Mouse (Mus musculus): ENCODE results near the gene Slc35e3. TPM values are rescaled to one million over a fixed set of nuclear protein-coding genes. Genes with fewer than 3 reads are reported as not detected.
A peak's percentile ranks its signal among the peaks of the same experiment; 100 is the strongest.

Gene Slc35e3
- polyA plus RNA-seq, 1 experiment from 2014 or later, result 22.2 TPM

DNA sequence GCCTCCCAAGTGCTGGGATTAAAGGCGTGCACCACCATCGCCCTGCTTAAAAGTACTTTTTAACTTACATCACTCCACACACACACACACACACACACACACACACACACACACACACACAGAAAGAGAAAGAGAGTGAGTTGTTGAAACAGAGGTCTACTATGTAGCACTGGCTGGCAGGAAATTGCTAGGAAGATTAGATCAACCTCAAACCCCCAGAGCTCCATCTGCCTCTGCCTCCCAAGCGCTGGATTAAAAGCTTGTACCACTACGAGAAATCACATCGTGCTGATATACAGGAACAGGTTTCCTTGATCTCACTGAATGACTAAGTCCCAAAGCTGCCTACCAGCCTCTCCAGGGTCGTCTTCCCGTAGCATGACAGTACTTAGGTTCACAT lies 38.5 kb upstream of the Slc35e3 start:
- Histone ChIP-seq H3K4me1 (replicated peaks; ENCODE audit: control insufficient read depth, insufficient read depth, low read length) (no peaks in the 10 kb centered on the region), H3K9ac (ENCODE audit: low read length) (no peak overlapping the region), H3K4me2 (ENCODE audit: low read depth, low read length, severe bottlenecking) (no peak overlapping the region), H3K27me3 (ENCODE audit: control insufficient read depth, insufficient read depth, low read length) (no peaks in the 10 kb centered on the region), H3K9me3 (ENCODE audit: control insufficient read depth, low read length) (no peaks in the 10 kb centered on the region), H3K4me3 (ENCODE audit: low read depth, low read length) (no peak overlapping the region), H3K36me3 (ENCODE audit: control insufficient read depth, insufficient read depth, low read length) (peaks cover 18% of the 10 kb centered on the region), H3K27ac (ENCODE audit: low read depth, low read length) (no peak overlapping the region)
- WGBS, result 95% methylated on average over 7 of the region's 7 CpGs
- DNase-seq (ENCODE audit: low spot score), result peak; percentile 11
- ATAC-seq (replicated peaks; ENCODE audit: low FRiP score), result no peak

DNA sequence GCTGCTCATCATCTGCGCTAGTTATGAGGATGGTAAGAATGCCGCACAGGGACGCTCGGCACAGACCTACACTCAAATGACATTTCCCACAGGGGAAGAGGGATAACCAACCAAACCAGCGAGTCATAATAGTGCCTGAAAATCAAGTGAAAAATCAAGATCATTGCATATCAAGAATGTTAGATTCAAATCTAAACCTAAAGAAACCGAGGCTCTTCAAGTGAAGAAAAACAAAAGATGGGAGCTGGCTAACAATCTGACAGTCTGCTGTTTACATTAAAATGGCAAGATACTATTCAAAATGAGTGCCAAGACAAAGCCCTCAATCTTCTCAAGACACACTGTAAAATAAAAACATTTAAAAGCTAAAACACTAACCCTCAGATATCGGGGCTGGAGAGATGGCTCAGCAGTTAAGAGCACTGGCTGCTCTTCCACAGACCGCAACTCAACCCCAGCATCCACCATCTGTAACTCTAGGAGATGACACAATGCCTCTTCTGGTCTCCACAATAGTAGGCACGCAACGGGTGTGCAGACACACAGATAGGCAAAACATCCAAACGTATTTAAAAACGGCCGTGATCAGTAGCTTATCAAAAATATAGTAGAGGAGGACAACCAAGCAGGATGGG lies 37.7 kb upstream of the Slc35e3 start:
- peak; percentile 32 for DNase-seq (ENCODE audit: low spot score)
- no peak overlapping the region for H3K9ac ChIP-seq (ENCODE audit: low read length)

DNA sequence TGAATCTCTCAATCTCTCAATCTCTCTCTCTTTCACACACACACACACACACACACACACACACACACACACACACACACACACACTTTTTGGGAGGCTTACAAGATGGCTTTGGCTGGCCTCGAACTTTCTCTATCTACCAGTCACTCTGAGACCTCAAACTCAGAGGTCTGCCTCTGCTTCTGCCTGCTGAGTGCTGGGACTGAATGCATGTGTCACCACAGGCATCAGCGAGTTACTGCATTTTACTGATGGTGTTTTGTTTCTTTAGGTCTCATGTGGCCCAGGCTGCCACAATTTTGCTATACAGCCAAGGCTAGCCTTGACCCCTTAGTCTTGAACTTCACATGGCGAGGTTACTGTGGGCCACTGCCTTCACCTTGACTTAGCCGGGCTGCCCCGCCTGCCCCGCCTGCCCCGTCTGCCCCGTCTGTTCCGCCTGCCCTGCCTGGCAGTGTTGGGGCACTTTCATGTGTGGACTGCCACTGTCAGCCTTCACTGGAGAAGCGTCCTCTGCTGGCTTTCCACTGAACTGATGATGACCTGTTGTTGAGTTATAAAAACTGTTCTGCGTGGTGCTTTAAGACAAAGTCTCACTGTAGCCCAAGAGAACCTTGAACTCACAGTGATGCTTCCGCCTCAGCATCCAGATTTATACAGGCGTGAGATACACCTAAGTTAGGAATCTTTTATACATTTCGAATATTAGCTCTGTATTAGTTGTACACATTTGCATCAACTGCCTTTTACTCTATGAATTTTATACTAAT lies 36.5 kb upstream of the Slc35e3 start:
- WGBS, result 94% methylated on average over 14 of the region's 14 CpGs
- DNase-seq (ENCODE audit: low spot score), result peak; percentile 45

More for the DNA sequence above, 37.7 kb upstream of the Slc35e3 start:
- no peaks in the 10 kb centered on the region for H3K27me3 ChIP-seq (ENCODE audit: control insufficient read depth, insufficient read depth, low read length)
- peaks cover 18% of the 10 kb centered on the region for H3K36me3 ChIP-seq (ENCODE audit: control insufficient read depth, insufficient read depth, low read length)
- WGBS, result 96% methylated on average over 13 of the region's 13 CpGs
- no peak overlapping the region for H3K4me3 ChIP-seq (ENCODE audit: low read depth, low read length)
- no peak for ATAC-seq (replicated peaks; ENCODE audit: low FRiP score)
- no peaks in the 10 kb centered on the region for H3K9me3 ChIP-seq (ENCODE audit: control insufficient read depth, low read length)
- H3K4me2 ChIP-seq (ENCODE audit: low read depth, low read length, severe bottlenecking), result no peak overlapping the region
- no peaks in the 10 kb centered on the region for H3K4me1 ChIP-seq (replicated peaks; ENCODE audit: control insufficient read depth, insufficient read depth, low read length)
- H3K27ac ChIP-seq (ENCODE audit: low read depth, low read length), result no peak overlapping the region

DNA sequence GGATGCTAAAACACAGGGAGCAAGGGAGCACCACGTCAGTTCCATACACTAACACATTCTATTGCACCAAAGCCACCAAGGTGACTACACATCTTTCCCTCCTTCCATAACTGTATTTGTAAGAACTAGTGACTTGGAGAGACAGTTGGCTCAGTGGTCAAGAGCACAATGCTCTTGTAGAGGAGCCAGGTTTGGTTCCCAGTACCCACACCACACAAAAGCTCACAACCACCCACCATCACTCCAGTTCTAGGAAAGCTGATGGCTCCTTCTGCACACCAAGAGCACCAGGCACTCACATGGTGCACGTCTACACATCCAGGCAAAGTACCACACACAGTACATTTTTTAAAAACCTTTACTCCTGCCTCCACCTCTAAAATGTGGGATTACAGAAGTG lies 35.9 kb upstream of the Slc35e3 start:
- Histone ChIP-seq H3K9me3 (ENCODE audit: control insufficient read depth, low read length) (no peaks in the 10 kb centered on the region), H3K4me1 (replicated peaks; ENCODE audit: control insufficient read depth, insufficient read depth, low read length) (no peaks in the 10 kb centered on the region), H3K36me3 (ENCODE audit: control insufficient read depth, insufficient read depth, low read length) (peaks cover 18% of the 10 kb centered on the region), H3K4me3 (ENCODE audit: low read depth, low read length) (no peak overlapping the region), H3K4me2 (ENCODE audit: low read depth, low read length, severe bottlenecking) (no peak overlapping the region), H3K27me3 (ENCODE audit: control insufficient read depth, insufficient read depth, low read length) (no peaks in the 10 kb centered on the region), H3K9ac (ENCODE audit: low read length) (no peak overlapping the region), H3K27ac (ENCODE audit: low read depth, low read length) (no peak overlapping the region)
- DNase-seq (ENCODE audit: low spot score), result peak; percentile 25
- 89% methylated on average over 2 of the region's 2 CpGs for WGBS
- no peak for ATAC-seq (replicated peaks; ENCODE audit: low FRiP score)

More for the DNA sequence above, 36.5 kb upstream of the Slc35e3 start:
- Histone ChIP-seq H3K36me3 (ENCODE audit: control insufficient read depth, insufficient read depth, low read length) (peaks cover 18% of the 10 kb centered on the region), H3K9ac (ENCODE audit: low read length) (no peak overlapping the region), H3K4me1 (replicated peaks; ENCODE audit: control insufficient read depth, insufficient read depth, low read length) (no peaks in the 10 kb centered on the region), H3K27ac (ENCODE audit: low read depth, low read length) (no peak overlapping the region), H3K4me3 (ENCODE audit: low read depth, low read length) (no peak overlapping the region), H3K27me3 (ENCODE audit: control insufficient read depth, insufficient read depth, low read length) (no peaks in the 10 kb centered on the region), H3K9me3 (ENCODE audit: control insufficient read depth, low read length) (no peaks in the 10 kb centered on the region), H3K4me2 (ENCODE audit: low read depth, low read length, severe bottlenecking) (no peak overlapping the region)
- no peak for ATAC-seq (replicated peaks; ENCODE audit: low FRiP score)

- no peak for DNase-seq (ENCODE audit: low spot score)
- Histone ChIP-seq H3K9me3 (ENCODE audit: control insufficient read depth, low read length) (no peaks in the 10 kb centered on the region), H3K36me3 (ENCODE audit: control insufficient read depth, insufficient read depth, low read length) (peaks cover 13% of the 10 kb centered on the region; the same call in 1 of the 2 replicates), H3K4me1 (replicated peaks; ENCODE audit: control insufficient read depth, insufficient read depth, low read length) (no peaks in the 10 kb centered on the region), H3K4me3 (ENCODE audit: low read depth, low read length) (no peak overlapping the region), H3K27ac (ENCODE audit: low read depth, low read length) (no peak overlapping the region), H3K4me2 (ENCODE audit: low read depth, low read length, severe bottlenecking) (no peak overlapping the region), H3K9ac (ENCODE audit: low read length) (no peak overlapping the region), H3K27me3 (ENCODE audit: control insufficient read depth, insufficient read depth, low read length) (no peaks in the 10 kb centered on the region)
- ATAC-seq (replicated peaks; ENCODE audit: low FRiP score), result no peak
- 95% methylated on average over 17 of the region's 17 CpGs for WGBS
Measured at GRCm38 (mm10) chr10:117781021-117781725, 35.0 kb upstream of the Slc35e3 start.

DNA sequence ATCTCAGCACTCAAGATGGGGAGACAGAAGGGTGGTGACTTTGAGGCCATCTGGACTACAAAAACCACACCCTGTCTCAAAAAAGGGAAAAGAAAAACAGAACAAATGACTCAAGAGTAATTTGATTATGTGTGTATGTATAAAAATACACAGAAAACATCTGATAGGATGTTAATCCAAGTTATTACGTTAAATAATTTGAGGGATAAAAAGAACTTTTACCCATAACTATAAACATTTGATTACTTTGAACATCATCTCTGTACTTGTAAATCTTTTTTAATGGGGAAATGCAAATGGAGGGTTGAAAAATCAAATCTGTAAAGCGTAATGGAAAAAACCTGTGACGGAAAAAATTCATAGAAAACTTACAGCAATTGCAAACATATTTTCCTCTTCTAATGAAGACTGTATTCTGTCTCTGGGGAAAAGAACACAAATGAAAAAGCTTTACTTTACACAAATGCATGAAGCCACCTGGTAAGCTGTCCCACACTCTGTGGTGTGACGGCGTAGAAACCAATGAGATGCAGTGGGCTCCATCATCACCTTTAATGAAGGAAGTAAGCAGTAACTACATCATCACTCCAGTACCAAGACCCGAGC lies 34.2 kb upstream of the Slc35e3 start:
- Histone ChIP-seq H3K27ac (ENCODE audit: low read depth, low read length) (no peak overlapping the region), H3K36me3 (ENCODE audit: control insufficient read depth, insufficient read depth, low read length) (peaks cover 8% of the 10 kb centered on the region; the same call in 1 of the 2 replicates), H3K9me3 (ENCODE audit: control insufficient read depth, low read length) (no peaks in the 10 kb centered on the region), H3K9ac (ENCODE audit: low read length) (no peak overlapping the region), H3K4me1 (replicated peaks; ENCODE audit: control insufficient read depth, insufficient read depth, low read length) (no peaks in the 10 kb centered on the region), H3K27me3 (ENCODE audit: control insufficient read depth, insufficient read depth, low read length) (no peaks in the 10 kb centered on the region), H3K4me3 (ENCODE audit: low read depth, low read length) (no peak overlapping the region), H3K4me2 (ENCODE audit: low read depth, low read length, severe bottlenecking) (no peak overlapping the region)
- ATAC-seq (replicated peaks; ENCODE audit: low FRiP score) (no peak), DNase-seq (ENCODE audit: low spot score) (no peak)
- 97% methylated on average over 6 of the region's 6 CpGs for WGBS

DNA sequence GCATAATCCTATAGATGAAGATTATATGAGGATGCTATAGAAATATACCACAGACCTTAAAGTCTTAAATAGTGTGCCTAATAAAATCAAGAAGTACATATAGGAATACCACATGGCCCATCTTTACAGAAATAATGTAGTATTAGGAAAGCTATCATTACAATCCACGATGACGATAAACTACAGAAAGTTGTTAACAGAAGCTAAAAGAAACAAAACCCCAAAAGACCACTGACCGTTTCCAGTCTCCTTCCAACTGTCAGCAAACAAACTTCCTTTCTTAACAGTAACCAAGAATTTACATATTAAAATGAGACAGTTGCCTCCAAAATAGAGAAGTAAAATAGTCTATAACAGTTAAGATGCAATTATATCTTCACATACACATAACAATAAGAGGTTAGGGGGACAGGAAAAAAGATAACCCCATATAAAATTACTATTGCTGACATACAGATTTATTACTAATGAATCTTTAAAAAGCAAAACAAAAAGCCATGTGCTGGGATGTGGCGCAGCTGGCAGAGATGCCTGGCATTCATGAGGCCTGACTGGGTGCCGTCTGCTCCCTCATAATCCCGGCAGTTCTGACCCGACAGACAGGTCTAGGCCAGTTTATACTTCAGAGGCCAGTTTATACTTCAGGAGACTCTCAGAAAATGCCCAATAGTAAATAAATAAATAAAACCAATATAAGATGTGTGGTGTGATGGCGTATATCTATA lies 33.6 kb upstream of the Slc35e3 start:
- Histone ChIP-seq H3K9me3 (ENCODE audit: control insufficient read depth, low read length) (no peaks in the 10 kb centered on the region), H3K4me1 (replicated peaks; ENCODE audit: control insufficient read depth, insufficient read depth, low read length) (no peaks in the 10 kb centered on the region), H3K4me3 (ENCODE audit: low read depth, low read length) (no peak overlapping the region), H3K27ac (ENCODE audit: low read depth, low read length) (no peak overlapping the region), H3K36me3 (ENCODE audit: control insufficient read depth, insufficient read depth, low read length) (peaks cover 7% of the 10 kb centered on the region; the same call in 1 of the 2 replicates), H3K4me2 (ENCODE audit: low read depth, low read length, severe bottlenecking) (no peak overlapping the region), H3K27me3 (ENCODE audit: control insufficient read depth, insufficient read depth, low read length) (no peaks in the 10 kb centered on the region), H3K9ac (ENCODE audit: low read length) (no peak overlapping the region)
- WGBS, result 92% methylated on average over 8 of the region's 8 CpGs
- DNase-seq (ENCODE audit: low spot score) (no peak), ATAC-seq (replicated peaks; ENCODE audit: low FRiP score) (no peak)

DNA sequence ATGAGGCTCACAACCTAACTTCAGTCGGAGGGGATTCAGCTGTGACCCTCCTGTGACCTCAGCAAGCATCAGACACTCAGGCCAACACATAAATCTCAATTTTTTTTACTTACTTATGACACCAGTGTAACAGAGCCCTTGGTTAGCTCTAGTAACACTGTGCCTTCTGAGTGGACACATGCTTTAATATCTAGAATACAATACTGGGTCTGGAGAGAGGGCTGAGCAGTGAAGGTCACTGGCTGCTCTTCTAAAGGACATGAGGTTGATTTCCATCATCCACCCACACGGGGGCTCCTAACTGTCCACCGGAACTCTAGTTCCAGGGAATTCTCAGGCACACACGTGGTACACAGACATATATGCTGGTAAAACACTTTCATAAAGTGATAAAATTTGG lies 32.8 kb upstream of the Slc35e3 start:
- Histone ChIP-seq H3K36me3 (ENCODE audit: control insufficient read depth, insufficient read depth, low read length) (peaks cover 6% of the 10 kb centered on the region; the same call in 1 of the 2 replicates), H3K9ac (ENCODE audit: low read length) (no peak overlapping the region), H3K4me3 (ENCODE audit: low read depth, low read length) (no peak overlapping the region), H3K27me3 (ENCODE audit: control insufficient read depth, insufficient read depth, low read length) (no peaks in the 10 kb centered on the region), H3K4me1 (replicated peaks; ENCODE audit: control insufficient read depth, insufficient read depth, low read length) (no peaks in the 10 kb centered on the region), H3K27ac (ENCODE audit: low read depth, low read length) (no peak overlapping the region), H3K4me2 (ENCODE audit: low read depth, low read length, severe bottlenecking) (no peak overlapping the region), H3K9me3 (ENCODE audit: control insufficient read depth, low read length) (no peaks in the 10 kb centered on the region)
- DNase-seq (ENCODE audit: low spot score) (no peak), ATAC-seq (replicated peaks; ENCODE audit: low FRiP score) (no peak)
- whole genome bisulfite sequencing, result 92% methylated on average over 4 of the region's 4 CpGs

Data from forebrain, embryonic 11.5 days (tissue).